Mouse (Mus musculus): ENCODE measurements around the gene Smg6. TPM values are rescaled to one million over a fixed set of nuclear protein-coding genes. Genes with fewer than 3 reads are reported as not detected.
A peak's percentile ranks its signal among the peaks of the same experiment; 100 is the strongest.

The Smg6 gene
- total RNA-seq, 2 experiments from 2014 or later = 19.2 to 23.5 TPM

GRCm38 (mm10) chr11:74927236-74927725, 1.7 kb downstream of the Smg6 start:
- DNase-seq = no peak

GRCm38 (mm10) chr11:74929111-74929510, 3.5 kb downstream of the Smg6 start:
- DNase-seq = no peak

- DNase-seq = no peak
Measured at GRCm38 (mm10) chr11:74930391-74930790, 4.8 kb downstream of the Smg6 start.

GRCm38 (mm10) chr11:74946348-74946747, 20.7 kb downstream of the Smg6 start:
- no peak for DNase-seq

- no peak for DNase-seq
Measured at GRCm38 (mm10) chr11:74954901-74955300, 29.3 kb downstream of the Smg6 start.

GRCm38 (mm10) chr11:74956006-74956405, 30.4 kb downstream of the Smg6 start:
- DNase-seq = no peak

GRCm38 (mm10) chr11:74957600-74957999, 32.0 kb downstream of the Smg6 start:
- no peak for DNase-seq

GRCm38 (mm10) chr11:74959501-74959900, 33.9 kb downstream of the Smg6 start:
- no peak for DNase-seq

- no peak for DNase-seq
Measured at GRCm38 (mm10) chr11:74960031-74960551, 34.5 kb downstream of the Smg6 start.

GRCm38 (mm10) chr11:74961953-74962352, 36.3 kb downstream of the Smg6 start:
- DNase-seq = no peak

GRCm38 (mm10) chr11:74962846-74963407, 37.3 kb downstream of the Smg6 start:
- DNase-seq = peak in 1 of 2 experiments; percentile 25

- no peak for DNase-seq
Measured at GRCm38 (mm10) chr11:74965516-74965915, 39.9 kb downstream of the Smg6 start.

GRCm38 (mm10) chr11:74973290-74974157, 47.9 kb downstream of the Smg6 start:
- no peak for DNase-seq

- DNase-seq = no peak
Measured at GRCm38 (mm10) chr11:74974615-74975014, 49.0 kb downstream of the Smg6 start.

- no peak for DNase-seq
Measured at GRCm38 (mm10) chr11:74976835-74977687, 51.4 kb downstream of the Smg6 start.

GRCm38 (mm10) chr11:74981464-74981863, 55.8 kb downstream of the Smg6 start:
- DNase-seq = peak; percentile 84 to 89

GRCm38 (mm10) chr11:74982241-74982640, 56.6 kb downstream of the Smg6 start:
- no peak for DNase-seq

GRCm38 (mm10) chr11:74988162-74988561, 62.5 kb downstream of the Smg6 start:
- no peak for DNase-seq

- DNase-seq = peak; percentile 19 to 22
Measured at GRCm38 (mm10) chr11:74989047-74989446, 63.4 kb downstream of the Smg6 start.

GRCm38 (mm10) chr11:74990501-74990900, 64.9 kb downstream of the Smg6 start:
- no peak for DNase-seq

- no peak for DNase-seq
Measured at GRCm38 (mm10) chr11:74991290-74991689, 65.7 kb downstream of the Smg6 start.

- DNase-seq = no peak
Measured at GRCm38 (mm10) chr11:74992427-74992987, 66.9 kb downstream of the Smg6 start.

Data from adrenal gland, postnatal 36 days (tissue).